Mouse (Mus musculus): ENCODE results near the gene Fbxo42. TPM values are rescaled to one million over a fixed set of nuclear protein-coding genes. Genes with fewer than 3 reads are reported as not detected.
A peak's percentile ranks its signal among the peaks of the same experiment; 100 is the strongest.

Fbxo42 gene
- 10 to 100 TPM in 3 of 4 experiments, 1 to 10 TPM in 1; 9.3 to 11.2 (median 10.7) TPM for total RNA-seq (2022)

- DNase-seq (ENCODE audit: low spot score in 2 of 2): peak; percentile 88 to 93
Observed at GRCm38 (mm10) chr4:141147112-141148008, at the start of gene Fbxo42. TSS of gene Fbxo42 (plus strand) at chr4:141147913.

- no peak for DNase-seq (ENCODE audit: low spot score in 2 of 2)
Observed at GRCm38 (mm10) chr4:141098935-141099334, 48.8 kb upstream of the Fbxo42 start.

- DNase-seq (ENCODE audit: low spot score in 2 of 2): no peak
Observed at GRCm38 (mm10) chr4:141099956-141100355, 47.8 kb upstream of the Fbxo42 start.

GRCm38 (mm10) chr4:141101291-141101690 is 46.4 kb upstream of the Fbxo42 start:
- DNase-seq (ENCODE audit: low spot score in 2 of 2): no peak

GRCm38 (mm10) chr4:141101855-141102254 is 45.9 kb upstream of the Fbxo42 start:
- DNase-seq (ENCODE audit: low spot score in 2 of 2): no peak

- DNase-seq (ENCODE audit: low spot score in 2 of 2): no peak
Observed at GRCm38 (mm10) chr4:141106526-141107183, 41.1 kb upstream of the Fbxo42 start.

- DNase-seq (ENCODE audit: low spot score in 2 of 2): no peak
Observed at GRCm38 (mm10) chr4:141108196-141108732, 39.4 kb upstream of the Fbxo42 start.

- DNase-seq (ENCODE audit: low spot score in 2 of 2): no peak
Observed at GRCm38 (mm10) chr4:141113831-141114230, 33.9 kb upstream of the Fbxo42 start.

GRCm38 (mm10) chr4:141114521-141114981 is 33.2 kb upstream of the Fbxo42 start:
- DNase-seq (ENCODE audit: low spot score in 2 of 2): no peak

GRCm38 (mm10) chr4:141115398-141115797 is 32.3 kb upstream of the Fbxo42 start:
- DNase-seq (ENCODE audit: low spot score in 2 of 2): no peak

GRCm38 (mm10) chr4:141118691-141119090 is 29.0 kb upstream of the Fbxo42 start:
- DNase-seq (ENCODE audit: low spot score in 2 of 2): no peak

- DNase-seq (ENCODE audit: low spot score in 2 of 2): no peak
Observed at GRCm38 (mm10) chr4:141120700-141121099, 27.0 kb upstream of the Fbxo42 start.

GRCm38 (mm10) chr4:141122663-141123062 is 25.1 kb upstream of the Fbxo42 start:
- DNase-seq (ENCODE audit: low spot score in 2 of 2): no peak

GRCm38 (mm10) chr4:141123065-141123464 is 24.6 kb upstream of the Fbxo42 start:
- DNase-seq (ENCODE audit: low spot score in 2 of 2): no peak

GRCm38 (mm10) chr4:141129190-141129710 is 18.5 kb upstream of the Fbxo42 start:
- DNase-seq (ENCODE audit: low spot score in 2 of 2): no peak

GRCm38 (mm10) chr4:141130704-141131342 is 16.9 kb upstream of the Fbxo42 start:
- DNase-seq (ENCODE audit: low spot score in 2 of 2): no peak

- no peak for DNase-seq (ENCODE audit: low spot score in 2 of 2)
Observed at GRCm38 (mm10) chr4:141131531-141132061, 16.1 kb upstream of the Fbxo42 start.

GRCm38 (mm10) chr4:141132191-141132590 is 15.5 kb upstream of the Fbxo42 start:
- DNase-seq (ENCODE audit: low spot score in 2 of 2): no peak

- no peak for DNase-seq (ENCODE audit: low spot score in 2 of 2)
Observed at GRCm38 (mm10) chr4:141133227-141133626, 14.5 kb upstream of the Fbxo42 start.

GRCm38 (mm10) chr4:141134031-141134441 is 13.7 kb upstream of the Fbxo42 start:
- no peak for DNase-seq (ENCODE audit: low spot score in 2 of 2)
